Mouse (Mus musculus): ENCODE measurements around the gene Cks2. TPM values are rescaled to one million over a fixed set of nuclear protein-coding genes. Genes with fewer than 3 reads are reported as not detected.

Cks2 gene
- polyA plus RNA-seq, 1 experiment from 2014 or later, result 128 TPM

GRCm38 (mm10) chr13:51642171-51642778, 2.8 kb upstream of the Cks2 start:
- H3K36me3 ChIP-seq (ENCODE audit: control insufficient read depth, insufficient read depth, low read length), result no peaks in the 10 kb centered on the region

DNA sequence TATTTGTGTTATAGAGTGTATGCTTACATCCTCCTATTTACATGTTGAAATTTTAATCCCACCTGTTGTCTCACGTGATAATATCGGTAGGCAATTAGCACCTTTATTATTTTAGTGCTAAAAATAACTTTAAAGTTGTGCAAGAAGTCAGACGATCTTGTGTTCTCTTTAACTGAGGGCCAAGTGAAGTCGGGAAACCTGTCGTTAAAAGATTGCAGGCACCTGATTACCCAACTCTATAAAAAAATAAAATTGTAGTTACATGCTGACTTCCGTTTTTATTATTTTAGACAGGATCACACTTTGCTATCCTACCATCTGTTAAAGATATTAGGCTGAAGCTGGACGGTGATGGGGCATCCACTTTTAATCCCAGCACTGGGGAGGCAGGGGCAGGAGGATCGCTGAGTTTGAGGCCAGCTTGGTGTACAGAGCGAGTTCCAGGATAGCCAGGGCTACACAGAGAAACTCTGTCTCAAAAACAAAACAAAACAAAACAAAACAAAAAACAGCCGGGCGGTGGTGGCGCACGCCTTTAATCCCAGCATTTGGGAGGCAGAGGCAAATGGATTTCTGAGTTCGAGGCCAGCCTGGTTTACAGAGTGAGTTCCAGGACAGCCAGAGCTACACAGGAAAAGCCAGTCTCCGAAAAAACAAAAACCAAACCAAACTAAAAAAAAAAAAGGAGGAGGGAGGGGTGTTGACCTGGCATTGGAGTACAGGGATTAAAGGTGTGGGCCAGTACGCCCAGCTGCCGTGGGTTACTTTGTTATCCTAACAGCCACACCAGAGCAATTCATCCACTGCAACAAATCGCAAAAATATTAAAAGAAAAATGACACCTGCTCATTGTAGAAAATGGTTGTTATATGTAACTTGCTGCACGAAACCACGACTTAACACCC, 856 bp upstream of the Cks2 start:
- WGBS, result 43% methylated on average over 20 of the region's 20 CpGs
- DNase-seq (ENCODE audit: low spot score), result no peak
- Histone ChIP-seq H3K36me3 (ENCODE audit: control insufficient read depth, insufficient read depth, low read length) (no peaks in the 10 kb centered on the region), H3K9me3 (ENCODE audit: control insufficient read depth, low read length) (no peaks in the 10 kb centered on the region), H3K4me2 (replicated peaks; ENCODE audit: low read depth) (peak overlapping the region; percentile 58), H3K27ac (replicated peaks) (peak overlapping the region; percentile 42), H3K9ac (ENCODE audit: low read length) (peak overlapping the region; percentile 53), H3K27me3 (ENCODE audit: control insufficient read depth, insufficient read depth, low read length) (no peaks in the 10 kb centered on the region), H3K4me3 (ENCODE audit: low read depth, low read length) (peak overlapping the region; percentile 74), H3K4me1 (replicated peaks; ENCODE audit: control insufficient read depth, insufficient read depth) (no peaks in the 10 kb centered on the region)
- TF ChIP-seq EP300 (optimal IDR thresholded peaks at IDR 0.05) (no peak), CTCF (IDR thresholded peaks at IDR 0.05; ENCODE audit: low read depth) (no peak)
- no peak for ATAC-seq (ENCODE audit: low FRiP score, low TSS enrichment)

More at GRCm38 (mm10) chr13:51642171-51642778, 2.8 kb upstream of the Cks2 start:
- 34% methylated on average over 11 of the region's 11 CpGs for WGBS
- peak; percentile 37 for TF ChIP-seq CTCF (IDR thresholded peaks at IDR 0.05; ENCODE audit: low read depth)
- no peak for TF ChIP-seq EP300 (optimal IDR thresholded peaks at IDR 0.05)
- Histone ChIP-seq H3K27me3 (ENCODE audit: control insufficient read depth, insufficient read depth, low read length) (no peaks in the 10 kb centered on the region), H3K4me1 (replicated peaks; ENCODE audit: control insufficient read depth, insufficient read depth) (no peaks in the 10 kb centered on the region), H3K27ac (replicated peaks) (no peak overlapping the region), H3K9me3 (ENCODE audit: control insufficient read depth, low read length) (no peaks in the 10 kb centered on the region), H3K4me3 (ENCODE audit: low read depth, low read length) (no peak overlapping the region), H3K4me2 (replicated peaks; ENCODE audit: low read depth) (no peak overlapping the region), H3K9ac (ENCODE audit: low read length) (no peak overlapping the region)
- DNase-seq (ENCODE audit: low spot score) (peak; percentile 33), ATAC-seq (ENCODE audit: low FRiP score, low TSS enrichment) (no peak; the same call in 1 of the 2 replicates)

DNA sequence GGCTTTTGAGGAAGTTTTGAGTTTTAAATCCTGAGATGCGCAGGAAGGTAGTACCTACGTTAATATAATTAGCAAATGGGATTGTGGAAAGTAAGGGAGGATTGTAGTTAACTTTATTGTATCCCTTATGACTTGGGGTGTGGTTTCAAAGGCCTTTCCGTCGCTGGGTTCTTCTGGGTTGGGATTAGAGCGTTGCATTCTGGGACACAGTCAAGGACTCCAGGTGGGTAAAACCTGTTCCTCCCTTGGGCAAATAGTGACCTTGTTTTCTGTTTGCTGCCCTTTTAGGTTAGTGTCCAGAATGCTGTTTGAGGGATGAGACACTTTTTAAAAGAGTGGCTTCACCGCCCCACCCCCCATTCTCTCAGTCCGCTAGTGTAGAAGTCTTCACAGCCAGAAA, 840 bp downstream of the Cks2 start:
- TF ChIP-seq EP300 (optimal IDR thresholded peaks at IDR 0.05) (no peak), CTCF (IDR thresholded peaks at IDR 0.05; ENCODE audit: low read depth) (no peak)
- Histone ChIP-seq H3K27ac (replicated peaks) (peak overlapping the region; percentile 76), H3K9ac (ENCODE audit: low read length) (peak overlapping the region; percentile 81), H3K4me2 (replicated peaks; ENCODE audit: low read depth) (peak overlapping the region; percentile 77), H3K4me1 (replicated peaks; ENCODE audit: control insufficient read depth, insufficient read depth) (no peaks in the 10 kb centered on the region), H3K9me3 (ENCODE audit: control insufficient read depth, low read length) (no peaks in the 10 kb centered on the region), H3K27me3 (ENCODE audit: control insufficient read depth, insufficient read depth, low read length) (no peaks in the 10 kb centered on the region), H3K36me3 (ENCODE audit: control insufficient read depth, insufficient read depth, low read length) (no peaks in the 10 kb centered on the region), H3K4me3 (ENCODE audit: low read depth, low read length) (peak overlapping the region; percentile 74)
- under 1% methylated on average over 7 of the region's 7 CpGs for WGBS
- DNase-seq (ENCODE audit: low spot score) (peak; percentile 56), ATAC-seq (ENCODE audit: low FRiP score, low TSS enrichment) (no peak; the same call in 1 of the 2 replicates)

DNA sequence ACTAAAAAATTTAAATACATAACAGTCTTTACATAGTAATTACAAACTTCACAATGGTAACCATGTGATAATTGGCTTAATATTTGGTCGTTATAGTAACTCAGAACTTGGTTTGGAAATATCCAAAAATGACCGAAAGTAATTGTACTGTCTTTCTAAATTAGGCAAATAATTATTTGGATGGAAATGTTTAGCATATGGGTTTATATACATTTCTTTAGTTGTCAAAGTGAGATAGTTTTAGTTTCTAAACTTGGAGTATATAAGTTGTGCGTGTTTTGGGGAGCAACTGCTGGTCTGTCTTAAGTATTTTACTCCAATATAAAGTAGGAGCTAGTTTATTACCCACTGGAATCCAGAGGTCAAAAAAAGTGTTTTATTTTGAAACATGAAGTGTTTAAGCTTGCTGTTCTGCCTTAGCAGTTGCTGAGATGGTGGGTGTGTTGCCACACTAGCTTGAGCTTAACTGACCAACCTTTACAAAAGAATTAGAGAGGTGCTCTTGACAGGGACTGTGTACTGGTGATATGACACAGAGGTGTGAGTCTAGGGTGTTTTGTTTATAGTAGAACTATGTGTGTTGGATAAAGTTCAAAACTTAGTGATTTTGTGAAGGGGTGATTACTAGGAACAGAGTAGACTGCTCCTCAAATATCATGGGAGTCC, 1.5 kb downstream of the Cks2 start:
- Histone ChIP-seq H3K27me3 (ENCODE audit: control insufficient read depth, insufficient read depth, low read length) (no peaks in the 10 kb centered on the region), H3K4me1 (replicated peaks; ENCODE audit: control insufficient read depth, insufficient read depth) (no peaks in the 10 kb centered on the region), H3K9me3 (ENCODE audit: control insufficient read depth, low read length) (no peaks in the 10 kb centered on the region), H3K4me2 (replicated peaks; ENCODE audit: low read depth) (peak overlapping the region; percentile 77), H3K9ac (ENCODE audit: low read length) (no peak overlapping the region), H3K27ac (replicated peaks) (no peak overlapping the region), H3K4me3 (ENCODE audit: low read depth, low read length) (peak overlapping the region; percentile 74), H3K36me3 (ENCODE audit: control insufficient read depth, insufficient read depth, low read length) (no peaks in the 10 kb centered on the region)
- TF ChIP-seq CTCF (IDR thresholded peaks at IDR 0.05; ENCODE audit: low read depth) (no peak), EP300 (optimal IDR thresholded peaks at IDR 0.05) (no peak)
- WGBS, result 15% methylated on average over 3 of the region's 3 CpGs
- ATAC-seq (ENCODE audit: low FRiP score, low TSS enrichment) (no peak), DNase-seq (ENCODE audit: low spot score) (no peak)

DNA sequence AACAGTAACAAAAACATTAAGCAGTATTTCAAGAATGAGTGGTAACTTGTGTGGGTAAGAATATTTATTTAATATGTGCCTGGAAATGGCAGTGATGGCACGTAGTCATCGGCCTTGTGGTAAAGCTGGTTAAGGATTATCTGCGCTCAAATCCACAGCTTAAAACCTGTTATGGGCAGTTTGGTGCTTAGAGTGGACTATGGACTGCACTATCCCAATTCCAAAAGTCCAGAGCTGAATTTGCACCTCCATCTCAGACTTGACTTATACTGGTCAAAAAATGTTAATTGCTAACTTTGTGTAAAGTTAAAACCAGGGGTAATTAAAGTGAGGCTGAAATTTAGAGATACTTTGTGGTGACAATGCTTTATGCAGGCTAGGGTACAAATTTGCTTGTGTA, 2.7 kb downstream of the Cks2 start:
- Histone ChIP-seq H3K27me3 (ENCODE audit: control insufficient read depth, insufficient read depth, low read length) (no peaks in the 10 kb centered on the region), H3K9ac (ENCODE audit: low read length) (no peak overlapping the region), H3K36me3 (ENCODE audit: control insufficient read depth, insufficient read depth, low read length) (no peaks in the 10 kb centered on the region), H3K4me1 (replicated peaks; ENCODE audit: control insufficient read depth, insufficient read depth) (no peaks in the 10 kb centered on the region), H3K27ac (replicated peaks) (no peak overlapping the region), H3K4me3 (ENCODE audit: low read depth, low read length) (no peak overlapping the region), H3K9me3 (ENCODE audit: control insufficient read depth, low read length) (no peaks in the 10 kb centered on the region), H3K4me2 (replicated peaks; ENCODE audit: low read depth) (peak overlapping the region; percentile 29; the same call in 1 of the 2 replicates)
- DNase-seq (ENCODE audit: low spot score), result no peak
- TF ChIP-seq EP300 (optimal IDR thresholded peaks at IDR 0.05), result no peak
- no peak for TF ChIP-seq CTCF (IDR thresholded peaks at IDR 0.05; ENCODE audit: low read depth)
- 77% methylated on average over 3 of the region's 3 CpGs for WGBS
- no peak for ATAC-seq (ENCODE audit: low FRiP score, low TSS enrichment)

All from stomach, postnatal 0 days (tissue).